Mouse (Mus musculus) ovary, adult 18-20 months (tissue): Measurements from ENCODE around the gene Aven.
A peak's percentile ranks its signal among the peaks of the same experiment; 100 is the strongest.
"Not testable (repeated sequence)": the region's sequence is repeated elsewhere in the genome, so short reads cannot be mapped to it uniquely, and the experiment has no call there.

Source experiments
- DNase-seq: peaks from one replicate; pipeline ENCODE4 v3.0.0; 2022; ENCODE audit warnings: low spot score, mixed read lengths

Gene Aven

DNA sequence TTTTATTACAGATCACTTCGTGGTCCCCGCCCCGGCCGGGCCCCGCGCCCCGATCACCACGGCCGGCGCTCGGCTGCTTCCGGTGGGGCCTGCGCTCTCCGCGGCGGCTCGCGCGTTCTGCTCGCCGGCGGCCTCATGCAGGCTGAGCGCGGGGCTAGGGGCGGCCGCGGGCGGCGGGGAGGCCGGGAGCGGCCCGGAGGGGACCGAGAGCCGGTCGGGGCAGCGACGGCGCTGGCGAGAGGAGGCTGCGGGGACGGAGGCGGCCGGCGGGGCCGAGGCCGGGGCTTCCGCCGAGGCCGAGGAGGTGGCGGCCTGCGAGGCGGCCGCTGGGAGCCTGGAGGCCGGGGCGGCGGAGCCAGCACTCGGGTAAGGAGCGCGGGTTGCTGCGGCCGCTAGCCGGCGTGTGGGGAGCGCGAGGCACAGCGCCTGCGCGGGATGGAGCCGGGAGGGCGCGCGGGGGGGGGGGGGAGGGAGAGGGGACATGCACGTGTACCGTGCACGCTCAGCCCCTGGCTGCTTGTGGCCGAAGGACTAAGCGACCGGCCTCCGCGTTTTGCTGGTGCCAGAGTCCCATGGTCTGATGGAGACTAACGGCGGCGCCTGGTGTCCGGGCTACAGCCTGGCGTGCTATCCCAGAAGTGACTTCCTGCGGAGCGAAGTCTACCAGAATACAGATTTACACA lies at the start of gene Aven:
Aven (plus strand) TSS at position 109 of the 683 bp plus-strand sequence.
- DNase-seq, result peak; percentile 76

DNA sequence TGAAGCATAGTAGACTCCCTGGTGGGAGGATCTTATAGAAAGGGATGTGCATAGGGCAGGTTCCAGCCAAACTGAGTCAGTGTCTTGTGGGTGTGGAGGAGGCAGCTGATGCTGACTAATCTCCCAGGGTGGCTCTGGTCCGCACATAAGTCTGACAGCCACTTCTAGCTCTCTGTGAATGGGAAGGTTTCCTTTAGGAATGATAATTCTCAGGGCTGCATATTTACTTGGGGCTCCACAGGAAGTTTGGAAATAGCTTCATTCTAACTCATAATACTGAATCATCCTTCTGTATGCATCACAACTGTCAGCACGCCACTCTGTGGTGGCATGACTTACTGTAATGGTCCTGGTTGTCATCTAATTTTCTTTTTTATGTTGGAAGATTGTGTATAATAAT lies 49.3 kb upstream of the Aven start:
- DNase-seq, result no peak

DNA sequence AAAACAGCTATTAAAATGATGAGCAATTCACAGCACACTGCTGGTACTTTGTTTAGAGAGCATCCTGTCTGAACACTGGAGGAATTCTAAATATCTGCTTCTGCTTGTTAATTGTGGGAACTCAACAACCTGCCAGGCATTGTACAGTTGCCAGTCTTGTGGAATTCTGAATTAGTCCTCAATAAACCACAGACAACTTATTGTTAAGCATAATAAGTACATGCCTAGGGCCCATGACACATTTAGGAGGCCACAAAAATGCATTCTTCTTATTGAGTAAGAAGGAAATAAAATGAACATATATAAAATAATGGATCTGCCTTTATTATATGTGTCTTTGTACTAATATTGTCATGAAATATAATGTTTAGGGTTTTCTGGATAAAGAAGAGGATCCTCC lies 47.3 kb upstream of the Aven start:
- DNase-seq, result no peak

DNA sequence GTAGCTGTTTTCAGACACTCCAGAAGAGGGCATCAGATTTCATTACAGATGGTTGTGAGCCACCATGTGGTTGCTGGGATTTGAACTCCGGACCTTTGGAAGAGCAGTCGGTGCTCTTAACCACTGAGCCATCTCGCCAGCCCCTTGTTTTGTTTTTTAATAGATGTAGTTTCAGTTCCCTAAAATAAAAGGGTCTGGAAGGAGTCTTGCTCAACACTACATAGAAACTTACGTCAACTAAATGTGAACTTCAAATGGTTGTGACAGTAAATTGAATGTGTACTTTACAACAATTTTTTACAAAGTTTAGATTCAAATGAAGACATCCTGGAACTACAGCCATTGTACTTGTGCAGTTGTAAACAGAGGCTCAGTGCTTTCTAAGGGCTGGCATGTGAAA lies 44.7 kb upstream of the Aven start:
- DNase-seq, result not testable (repeated sequence)

DNA sequence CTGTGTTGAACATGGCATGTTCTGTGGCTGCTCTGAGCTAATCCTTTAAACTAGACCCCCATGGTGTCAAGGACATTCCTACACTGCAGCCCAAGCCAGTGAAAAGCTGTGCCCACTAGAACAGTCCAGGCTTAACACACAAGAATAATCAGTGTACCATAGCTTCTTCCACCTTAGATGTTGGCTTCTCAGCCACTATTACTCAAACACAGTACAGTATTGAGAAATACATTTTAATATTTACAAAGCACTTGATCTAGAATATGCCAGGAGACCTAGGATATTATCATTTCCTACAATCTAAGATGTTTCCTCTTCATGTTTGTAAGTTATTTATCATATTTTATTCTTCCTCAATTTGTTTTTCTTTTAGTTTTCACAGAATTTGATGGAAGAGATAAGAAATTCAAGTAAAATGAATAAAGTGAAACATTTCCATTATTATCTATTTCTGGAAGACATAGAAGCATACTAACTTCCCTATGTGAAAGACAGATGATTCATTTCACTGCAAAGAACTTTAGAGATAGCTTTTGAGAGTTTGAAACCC lies 44.2 kb upstream of the Aven start:
- no peak for DNase-seq

DNA sequence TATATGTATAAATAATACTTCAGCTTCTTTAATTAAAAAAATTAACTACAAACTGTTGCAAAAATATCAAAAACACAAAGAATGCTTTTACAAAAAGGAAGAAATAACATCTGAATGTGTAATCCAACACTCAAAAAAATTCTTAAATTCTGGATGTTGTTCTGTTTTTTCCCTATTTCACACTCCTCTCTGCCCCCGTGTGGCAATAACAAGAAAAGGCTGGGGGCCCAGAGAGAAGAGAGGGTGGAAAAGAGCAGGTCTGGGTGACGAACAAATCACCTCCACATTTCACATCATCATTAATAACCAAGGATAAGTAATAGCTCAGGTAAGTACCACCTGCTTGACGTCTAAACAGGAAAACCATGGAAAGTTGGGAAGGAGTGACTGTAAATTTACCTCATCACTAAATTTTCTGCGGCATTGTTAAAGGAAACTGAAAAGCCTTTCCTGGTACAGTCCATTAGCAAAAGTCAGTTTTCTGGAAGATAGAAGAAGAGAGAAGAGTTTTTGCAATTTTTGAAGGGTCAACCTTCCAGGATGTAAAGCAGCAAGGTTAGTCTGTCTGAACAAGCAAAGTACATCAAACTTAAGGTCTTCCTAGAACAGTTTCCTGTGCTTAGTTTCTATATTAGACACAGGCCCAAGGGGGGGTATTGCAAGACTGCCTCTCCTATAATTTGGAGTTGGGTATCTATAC lies 43.0 kb upstream of the Aven start:
- DNase-seq, result no peak

DNA sequence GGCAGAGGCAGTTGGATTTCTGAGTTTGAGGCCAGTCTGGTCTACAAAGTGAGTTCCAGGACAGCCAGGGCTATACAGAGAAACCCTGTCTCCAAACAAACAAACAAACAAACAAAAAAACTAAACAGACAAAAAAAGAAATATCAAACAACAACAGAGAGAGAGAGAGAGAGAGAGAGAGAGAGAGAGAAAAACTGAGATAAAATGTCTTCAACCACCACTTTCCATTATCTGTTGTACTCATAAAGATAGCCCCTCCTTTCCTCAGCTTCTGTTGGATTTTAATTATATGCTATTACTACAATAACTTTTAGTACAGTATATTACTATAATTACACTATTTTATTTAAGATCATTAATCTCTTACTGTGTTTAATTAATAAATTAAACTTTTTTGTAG lies 40.3 kb upstream of the Aven start:
- DNase-seq, result not testable (repeated sequence)

DNA sequence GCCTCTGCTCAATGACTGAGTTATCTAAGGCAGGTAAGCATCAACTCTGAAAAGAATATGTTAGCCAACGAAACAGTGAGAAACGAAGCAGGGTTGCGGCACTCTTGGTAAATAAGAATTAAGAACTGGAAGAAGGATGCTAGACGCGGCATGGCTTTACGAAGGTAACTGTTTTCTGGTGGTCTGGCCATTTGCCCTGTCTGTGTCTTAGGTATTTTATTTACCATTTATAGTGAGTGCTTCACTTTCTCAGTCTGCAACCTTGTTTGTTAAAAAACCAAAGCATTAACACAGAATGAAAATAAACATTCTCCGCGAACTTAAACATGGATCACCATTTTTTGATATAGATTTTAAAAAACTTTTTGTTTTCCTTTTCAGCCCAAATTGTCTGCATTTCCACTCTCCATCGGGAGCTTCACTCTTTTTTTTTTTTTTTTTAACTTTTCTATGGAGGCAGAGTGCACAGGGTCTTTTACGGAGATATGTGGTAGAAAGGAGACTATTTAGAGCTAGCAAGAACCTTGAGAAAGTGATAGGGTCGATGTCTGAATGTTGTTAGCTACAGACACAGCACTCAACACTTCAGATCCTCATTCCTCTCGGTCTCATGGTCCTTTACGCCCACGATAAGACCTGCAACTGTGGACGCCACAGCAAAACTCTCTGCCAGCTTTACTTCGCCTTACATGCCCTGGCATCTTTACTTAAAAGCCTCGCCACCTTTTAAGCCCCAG lies 38.5 kb upstream of the Aven start:
- DNase-seq, result no peak

DNA sequence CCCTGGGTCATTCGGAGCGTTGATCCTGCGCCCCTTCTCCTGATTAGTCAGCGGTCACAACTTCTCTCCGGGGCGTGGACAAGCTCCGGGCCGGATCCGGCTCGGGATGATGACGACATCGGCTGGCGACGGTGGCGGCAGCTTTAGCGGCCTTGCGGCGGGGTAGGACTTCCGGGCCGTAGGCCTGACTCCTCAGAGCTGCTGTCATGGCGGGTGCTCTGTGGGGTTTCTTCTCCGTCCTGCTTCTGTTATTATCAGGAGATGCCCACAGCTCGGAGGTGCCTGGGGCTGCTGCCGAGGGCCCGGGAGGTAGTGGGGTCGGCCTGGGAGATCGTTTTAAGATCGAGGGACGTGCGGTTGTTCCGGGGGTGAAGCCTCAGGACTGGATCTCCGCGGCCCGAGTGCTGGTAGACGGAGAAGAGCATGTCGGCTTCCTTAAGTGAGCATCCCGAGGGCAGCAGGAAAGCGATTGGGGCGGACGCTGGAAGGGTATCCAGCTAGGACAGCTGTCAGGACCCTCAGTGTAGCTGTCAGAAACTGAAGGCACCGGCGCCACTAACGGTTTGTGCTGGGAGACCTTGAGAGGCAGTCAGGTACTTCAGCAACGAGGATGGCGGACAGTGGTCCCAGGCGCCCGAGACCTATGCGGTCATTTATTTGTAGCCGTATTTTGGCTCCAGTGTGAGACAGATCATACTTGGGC lies 37.8 kb upstream of the Aven start, which contains the start of gene Emc7:
Emc7 (plus strand) TSS at position 136 of the 703 bp plus-strand sequence.
- DNase-seq, result peak; percentile 92

DNA sequence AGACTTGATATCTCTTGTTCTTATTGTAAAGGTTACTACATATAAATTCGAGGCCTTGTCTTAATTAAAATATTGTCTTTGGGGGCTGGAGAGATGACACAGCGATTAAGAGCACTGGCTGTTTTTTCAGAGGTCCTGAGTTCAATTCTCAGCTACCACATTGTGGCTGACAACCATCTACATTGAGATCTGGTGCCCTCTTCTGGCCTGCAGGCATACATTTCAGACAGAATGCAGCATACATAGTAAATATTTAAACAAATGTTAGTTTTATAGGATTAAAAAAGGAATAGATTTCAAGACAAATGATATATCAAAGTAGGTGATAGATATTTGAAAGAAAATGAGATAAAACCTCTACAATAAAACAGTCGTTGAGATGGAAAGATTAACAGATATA lies 32.2 kb upstream of the Aven start:
- DNase-seq, result no peak

DNA sequence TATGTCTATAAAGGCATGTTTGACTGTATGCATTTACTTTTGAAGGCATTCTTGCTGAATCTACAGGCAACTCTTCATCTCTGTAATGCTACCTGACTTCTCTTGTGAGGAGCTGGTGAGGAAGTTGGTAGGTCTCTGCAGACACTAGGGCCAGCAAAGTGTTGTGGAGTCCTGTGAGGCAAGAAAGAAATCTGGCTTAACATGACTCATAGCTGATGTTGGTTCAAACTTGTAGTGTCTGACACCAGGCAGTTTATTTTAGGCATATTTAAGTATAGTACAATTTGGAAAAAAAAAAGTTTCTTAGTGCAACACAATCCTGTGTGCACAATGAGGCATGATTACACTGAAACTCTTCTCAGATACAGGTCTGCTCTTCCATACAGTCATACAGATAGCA lies 23.2 kb upstream of the Aven start:
- DNase-seq, result no peak

DNA sequence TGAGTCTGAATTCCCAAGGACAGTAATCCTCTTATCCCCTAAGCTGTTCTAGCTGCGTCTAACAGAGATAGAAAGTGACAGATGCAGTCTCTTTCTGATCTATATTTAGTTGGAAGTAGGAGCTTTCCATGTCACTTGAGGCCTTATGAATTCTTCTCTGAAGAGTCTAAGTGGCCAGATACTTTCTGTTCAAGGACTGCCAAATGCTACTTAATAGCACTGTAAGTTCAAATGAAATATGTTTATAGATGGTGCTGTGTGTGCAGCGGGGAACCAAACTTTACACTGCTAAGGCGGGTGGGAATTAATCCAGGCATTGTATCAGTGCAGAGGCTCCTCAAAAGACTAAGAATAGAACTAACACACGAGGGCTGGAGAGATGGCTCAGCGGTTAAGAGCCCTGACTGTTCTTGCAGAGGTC lies 21.8 kb upstream of the Aven start:
- DNase-seq, result no peak

DNA sequence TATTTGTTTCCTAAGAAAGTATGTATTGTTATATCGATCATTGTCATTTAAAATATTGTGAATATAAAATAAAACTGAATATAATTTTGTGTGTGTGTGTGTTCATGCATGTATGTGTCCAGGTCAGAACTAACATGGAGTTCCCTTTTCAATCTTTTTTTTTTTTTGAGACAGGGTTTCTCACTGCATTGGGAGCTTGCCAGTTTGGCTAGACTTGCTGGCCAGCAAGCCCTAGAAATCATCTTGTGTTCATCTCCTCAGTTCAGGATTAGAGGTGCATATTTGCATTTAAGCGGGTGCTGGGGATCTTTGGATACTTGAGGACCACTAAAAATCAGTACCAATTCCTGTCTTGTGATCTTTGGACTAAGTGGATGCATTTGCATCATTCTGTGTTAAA lies 20.7 kb upstream of the Aven start:
- DNase-seq, result no peak

DNA sequence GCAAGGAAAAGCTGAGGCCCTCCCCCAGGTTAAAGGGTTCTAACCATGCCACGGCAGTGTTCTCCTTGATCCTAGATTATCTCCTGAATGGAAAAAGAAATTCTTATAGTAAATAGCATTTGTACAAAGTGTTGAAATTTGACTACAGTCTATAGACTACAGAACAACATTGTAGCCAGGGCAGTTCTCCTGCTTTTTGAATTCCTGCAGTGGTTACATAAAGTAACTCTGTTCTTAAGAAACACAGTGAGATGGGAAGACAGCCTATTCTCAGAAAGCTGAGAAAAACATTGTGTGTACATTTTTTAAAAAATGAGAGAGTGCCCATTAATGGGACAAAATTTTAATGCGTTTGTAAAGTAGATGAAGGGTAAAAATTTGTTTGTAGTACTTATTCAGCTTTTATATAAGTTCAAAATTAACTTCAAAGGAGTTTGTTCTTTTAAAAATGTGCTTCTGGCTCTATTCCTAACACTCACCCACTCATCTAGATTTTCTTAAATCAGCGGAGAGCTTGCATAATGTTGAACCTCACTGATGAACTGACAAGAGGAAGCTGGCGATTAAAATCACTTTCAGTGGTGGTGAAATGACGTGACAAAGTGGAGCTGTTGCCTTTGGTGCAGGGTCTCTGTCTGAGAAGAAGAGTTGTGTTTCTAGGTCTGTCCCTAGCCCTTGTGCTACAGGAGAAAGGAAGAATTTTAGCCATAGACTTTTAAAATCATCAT lies 17.6 kb upstream of the Aven start:
- no peak for DNase-seq

DNA sequence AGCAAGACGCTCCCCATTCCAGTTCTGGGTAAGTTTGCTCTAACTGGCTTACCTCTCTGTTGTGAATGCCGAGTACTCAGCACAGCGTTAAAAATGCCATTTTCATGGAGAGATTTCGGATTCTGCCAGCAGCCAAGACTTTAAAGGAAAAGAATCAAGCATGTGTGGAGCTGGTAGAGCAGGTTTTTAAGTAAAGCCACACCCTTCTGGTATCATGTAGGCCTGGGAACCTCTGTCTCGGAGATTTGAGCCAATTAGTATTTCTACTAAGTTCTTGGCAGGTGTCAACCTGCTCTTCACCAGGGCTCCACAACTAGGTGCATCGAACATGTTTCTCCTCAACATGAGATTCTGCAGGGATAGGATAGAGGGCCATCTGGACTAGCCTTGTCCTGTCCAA lies 16.2 kb upstream of the Aven start:
- DNase-seq, result no peak

DNA sequence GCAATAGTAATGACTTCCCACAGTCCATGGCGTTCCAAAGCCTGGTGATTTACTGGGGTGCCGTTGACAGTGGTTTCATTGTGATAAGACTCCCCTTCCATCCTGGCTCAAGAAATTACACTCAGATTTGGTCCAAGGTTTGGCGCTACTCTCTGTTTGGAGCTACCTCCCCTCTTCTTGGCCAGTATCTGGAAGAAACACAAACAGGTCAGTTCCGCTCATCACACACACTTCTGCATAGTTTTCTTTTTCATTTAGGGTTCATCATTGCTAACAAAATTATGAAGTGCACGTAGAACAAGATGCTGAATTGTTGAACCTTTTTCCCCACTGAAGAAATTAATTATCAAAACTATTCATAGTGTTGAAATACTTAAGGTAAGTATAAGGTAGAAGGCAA lies 12.1 kb upstream of the Aven start, which contains the start of gene Chrm5:
Chrm5 (minus strand) TSS at position 101 of the 400 bp plus-strand sequence.
- DNase-seq, result no peak

DNA sequence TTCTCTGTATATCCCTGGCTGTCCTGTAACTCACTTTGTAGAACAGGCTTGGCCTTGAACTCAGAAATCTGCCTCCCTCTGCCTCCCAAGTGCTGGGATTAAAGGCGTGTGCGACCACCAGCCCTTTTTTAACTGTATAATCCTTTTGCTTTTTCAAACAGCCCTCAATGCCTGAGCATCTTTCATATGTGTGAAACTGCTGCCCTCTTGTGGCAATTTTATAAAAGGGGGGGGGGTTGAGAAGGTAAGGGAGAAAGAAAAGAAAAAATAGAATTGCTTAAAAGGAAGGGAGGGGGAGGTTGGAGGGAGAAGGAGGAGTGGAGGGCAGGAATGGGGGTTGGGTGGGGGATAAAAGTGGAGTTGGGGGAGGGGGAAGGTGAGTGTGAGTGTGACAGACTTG lies 11.2 kb upstream of the Aven start:
- no peak for DNase-seq

DNA sequence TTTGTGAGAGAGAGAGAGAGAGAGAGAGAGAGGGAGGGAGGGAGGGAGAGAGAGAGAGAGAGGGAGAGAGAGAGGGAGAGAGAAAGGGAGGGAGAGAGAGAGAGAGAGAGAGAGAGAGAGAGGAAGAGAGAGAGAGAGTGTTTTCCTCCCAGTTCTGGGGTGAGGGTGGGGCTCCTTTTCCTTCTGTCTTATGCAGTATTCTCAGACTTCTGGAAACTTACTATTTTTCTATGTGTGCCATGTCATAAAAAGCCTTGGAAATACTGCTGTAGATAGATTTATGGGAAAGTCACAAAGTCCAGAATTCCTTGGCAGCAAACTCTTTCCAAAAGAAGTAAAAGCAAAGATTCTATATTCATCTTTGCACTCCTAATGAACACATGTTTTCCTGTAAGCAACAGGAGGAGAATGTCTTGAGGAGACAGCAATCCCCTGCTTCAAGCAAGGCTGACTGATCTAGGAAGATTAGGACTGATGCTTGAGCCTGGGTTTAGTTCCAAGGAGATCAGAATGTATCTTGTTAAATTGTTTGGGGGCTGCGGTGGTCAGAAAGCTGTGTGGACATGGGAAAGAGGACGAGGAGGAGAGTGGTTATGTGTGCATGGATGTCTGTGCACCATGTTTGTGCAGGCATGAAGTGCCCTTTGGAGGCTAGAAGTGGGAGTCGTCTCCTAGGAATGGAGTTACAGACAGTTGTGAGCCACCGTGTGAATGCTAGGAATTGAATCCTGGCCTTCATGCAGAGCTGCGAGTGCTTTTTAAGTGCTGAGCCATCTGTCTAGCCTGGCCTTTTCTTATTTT lies 10.0 kb upstream of the Aven start:
- no peak for DNase-seq

DNA sequence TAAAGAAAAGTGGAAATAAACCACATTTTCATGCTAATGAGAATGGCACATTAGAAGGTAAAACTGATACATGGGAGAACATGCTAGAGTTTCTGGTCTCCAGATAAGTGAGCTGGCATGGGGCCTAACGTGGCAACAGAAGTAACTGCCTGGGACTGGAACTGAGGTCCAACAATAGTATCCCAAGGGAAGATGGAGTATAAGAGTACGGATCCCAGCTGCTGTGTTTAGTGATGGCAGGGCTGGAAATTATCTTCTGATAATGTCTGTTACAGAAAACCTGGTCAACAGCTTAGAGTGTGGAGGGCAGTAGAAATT lies 9.5 kb upstream of the Aven start:
- DNase-seq, result no peak

DNA sequence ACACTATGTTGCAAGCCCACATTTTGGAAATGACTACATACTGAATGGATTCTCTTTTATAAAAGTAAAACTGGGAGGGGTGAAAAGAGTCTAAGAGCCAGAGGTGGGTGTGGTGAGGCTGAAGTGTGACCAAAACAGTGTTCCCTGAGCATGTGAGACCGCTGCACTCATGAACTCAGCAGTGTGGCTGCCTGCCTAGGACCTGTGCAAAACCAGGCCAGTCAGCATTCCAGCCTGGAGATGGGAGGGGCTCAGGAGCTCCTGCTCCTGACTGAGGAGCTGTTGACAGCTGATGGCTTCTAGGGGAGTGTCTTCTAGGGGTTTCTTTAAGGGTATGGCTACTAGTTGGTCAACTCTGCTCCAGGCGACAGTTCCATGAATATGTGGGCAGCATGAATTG lies 7.9 kb upstream of the Aven start:
- no peak for DNase-seq
